Mouse (Mus musculus) monocyte, adult 5-6 weeks (primary cell): ENCODE measurements around the gene Cyb5r4. TPM values are rescaled to one million over a fixed set of nuclear protein-coding genes. Genes with fewer than 3 reads are reported as not detected.
"Not testable (repeated sequence)": the region's sequence is repeated elsewhere in the genome, so short reads cannot be mapped to it uniquely, and the experiment has no call there.

Experiments used
- ATAC-seq: fragments of 153-309, 156-312 bp; replicated peaks from 2 replicates; pipeline ENCODE4 v1.8.0; 2017; ENCODE audit warnings: mild to moderate bottlenecking; ENCODE audit not compliant: low TSS enrichment, insufficient number of reproducible peaks, severe bottlenecking, poor library complexity, low FRiP score
- total RNA-seq: library from RNA; stranded (forward); fragments of 200-1000, 200-491, 200-594 nt; gene quantifications from 3 replicates; pipeline ENCODE4 v1.2.3, GENCODE M21; 2017

Gene Cyb5r4
- total RNA-seq, 1 experiment from 2014 or later: 205 TPM

DNA sequence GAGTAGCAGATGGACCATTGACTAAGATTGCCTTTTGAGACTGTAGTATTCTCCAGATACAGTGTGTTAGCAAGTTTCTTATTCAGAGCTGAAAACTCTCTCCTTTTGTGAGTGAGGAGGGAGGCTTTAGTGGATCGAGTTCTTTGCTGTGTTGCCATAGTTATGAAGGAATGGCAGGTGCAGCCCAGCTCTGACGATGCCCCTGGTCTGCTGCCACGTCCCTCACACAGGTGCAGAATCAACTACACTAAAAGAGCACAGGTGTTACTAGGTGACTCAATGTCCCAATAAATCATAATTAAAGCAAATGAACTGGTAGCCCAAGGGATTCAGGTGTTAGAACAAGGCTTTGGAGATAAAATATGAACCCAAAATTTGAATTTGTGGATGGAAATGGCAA, 97.2 kb downstream of the Cyb5r4 start:
- ATAC-seq: no peak

DNA sequence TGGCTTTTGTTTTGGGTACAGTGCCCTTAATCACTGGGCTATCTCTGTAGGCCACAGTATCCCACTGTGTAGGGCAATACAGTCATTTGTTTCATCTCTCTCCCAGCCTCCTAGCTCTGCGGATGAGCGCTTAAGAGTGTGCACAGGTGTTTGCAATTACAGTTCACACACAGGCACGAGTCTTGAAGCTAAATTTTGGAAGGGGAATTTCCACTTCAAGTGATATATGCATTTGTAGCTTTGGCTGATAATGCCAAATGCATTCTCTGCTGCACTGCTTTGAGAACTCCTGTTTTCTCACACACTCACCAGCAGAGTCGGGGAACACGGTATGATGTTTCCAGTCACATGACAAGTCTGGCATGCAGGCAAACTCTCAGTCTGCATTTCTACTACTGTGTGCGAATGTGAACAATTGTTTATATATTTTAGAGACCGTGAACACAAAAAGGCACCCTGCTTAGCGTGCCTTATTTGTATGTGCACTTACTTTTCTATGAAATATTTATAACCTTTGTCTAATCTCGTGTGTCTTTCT, 100.2 kb downstream of the Cyb5r4 start:
- ATAC-seq: no peak

DNA sequence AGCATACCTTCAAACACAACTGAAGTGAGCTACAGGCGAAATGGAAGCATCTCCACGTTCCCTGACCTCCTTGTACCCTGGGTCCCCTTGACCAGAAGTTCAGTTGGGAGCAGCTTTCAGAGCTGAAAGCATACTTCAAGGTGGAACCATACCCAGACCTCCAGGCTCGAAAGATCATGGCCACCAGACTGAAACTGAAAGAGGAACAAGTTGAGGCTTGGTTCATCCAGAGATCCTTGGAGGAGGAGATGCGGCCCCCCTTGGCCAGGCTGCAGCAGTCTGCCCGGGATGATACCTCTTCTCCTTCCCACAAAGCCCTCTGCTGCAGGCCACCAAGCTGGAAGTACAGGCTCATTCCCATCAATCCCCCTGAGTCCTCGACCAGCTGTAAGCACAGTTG, 105.2 kb downstream of the Cyb5r4 start:
- ATAC-seq: not testable (repeated sequence)

Other genes with a start within 250 kb of the Cyb5r4 start
- not detected in 3 replicates for gene Snap91, start 141.4 kb upstream of the Cyb5r4 start, total RNA-seq
- gene Ripply2, start 6.5 kb upstream of the Cyb5r4 start, total RNA-seq: not detected in 3 replicates
- not detected in 3 replicates for gene Mrap2, start 122.3 kb downstream of the Cyb5r4 start, total RNA-seq
- gene Cep162, start 233.5 kb downstream of the Cyb5r4 start, total RNA-seq: 4.7 to 14.4 TPM (median 13.0 TPM) in 3 replicates